Mouse (Mus musculus) brain, embryonic 14.5 days (tissue): ENCODE measurements at regions not wholly inside any gene's neighbourhood (a gene's known extent, or its start where the extent isn't known, plus 50 kb on each side); places are given as distances from the start of the nearest gene placed in this dataset.

ENCODE experiments used
- DNase-seq: peaks from one replicate; pipeline ENCODE4 v3.0.0-alpha.2; 2011; ENCODE audit warnings: low read depth
- CTCF ChIP-seq: fragments of 200-500 bp; IDR thresholded peaks from 2 replicates; pipeline ENCODE4 v1.5.1; 2012; ENCODE audit warnings: inconsistent platforms, mild to moderate bottlenecking, moderate library complexity, borderline replicate concordance; ENCODE audit not compliant: insufficient read depth, insufficient read length; ENCODE audit errors: extremely low read depth
- POLR2A ChIP-seq: fragments of 200-500 bp; IDR thresholded peaks from 2 replicates; pipeline ENCODE4 v1.6.1; 2012; ENCODE audit warnings: mild to moderate bottlenecking, inconsistent platforms, borderline replicate concordance; ENCODE audit not compliant: poor library complexity, insufficient read depth, insufficient read length, severe bottlenecking; ENCODE audit errors: extremely low read depth

- TF ChIP-seq CTCF (no peak), POLR2A (no peak)
- DNase-seq = no peak
Observed at GRCm38 (mm10) chr9:41523969-41524368, 362.5 kb upstream of the Ubash3b start.

GRCm38 (mm10) chr9:41522302-41522701 is 360.8 kb upstream of the Ubash3b start:
- no peak for TF ChIP-seq POLR2A
- no peak for TF ChIP-seq CTCF
- peak; percentile 28 for DNase-seq

GRCm38 (mm10) chr9:41517787-41518186 is 356.3 kb upstream of the Ubash3b start:
- DNase-seq = peak; percentile 31
- no peak for TF ChIP-seq CTCF
- no peak for TF ChIP-seq POLR2A

- TF ChIP-seq CTCF (no peak), POLR2A (no peak)
- peak; percentile 51 for DNase-seq
Observed at GRCm38 (mm10) chr9:41517053-41517696, 355.7 kb upstream of the Ubash3b start.

- TF ChIP-seq POLR2A (no peak), CTCF (no peak)
- no peak for DNase-seq
Observed at GRCm38 (mm10) chr9:41515192-41515591, 353.7 kb upstream of the Ubash3b start.

GRCm38 (mm10) chr9:41513701-41514100 is 352.2 kb upstream of the Ubash3b start:
- no peak for DNase-seq
- TF ChIP-seq POLR2A = no peak
- TF ChIP-seq CTCF = no peak

GRCm38 (mm10) chr9:41509597-41509996 is 348.1 kb upstream of the Ubash3b start:
- TF ChIP-seq POLR2A = no peak
- TF ChIP-seq CTCF = no peak
- DNase-seq = no peak

GRCm38 (mm10) chr9:41508746-41509145 is 347.2 kb upstream of the Ubash3b start:
- no peak for DNase-seq
- no peak for TF ChIP-seq CTCF

GRCm38 (mm10) chr9:41498326-41498725 is 336.8 kb upstream of the Ubash3b start:
- DNase-seq = no peak
- TF ChIP-seq CTCF (no peak), POLR2A (no peak)

GRCm38 (mm10) chr9:41490112-41490511 is 328.6 kb upstream of the Ubash3b start:
- DNase-seq = no peak

GRCm38 (mm10) chr9:41488046-41488445 is 326.5 kb upstream of the Ubash3b start:
- no peak for TF ChIP-seq CTCF
- no peak for TF ChIP-seq POLR2A
- DNase-seq = no peak

More at GRCm38 (mm10) chr9:41490112-41490511, 328.6 kb upstream of the Ubash3b start:
- no peak for TF ChIP-seq CTCF
- no peak for TF ChIP-seq POLR2A

GRCm38 (mm10) chr9:41483218-41483617 is 321.7 kb upstream of the Ubash3b start:
- DNase-seq = no peak
- TF ChIP-seq CTCF (no peak), POLR2A (no peak)

GRCm38 (mm10) chr9:41481611-41482266 is 320.2 kb upstream of the Ubash3b start:
- TF ChIP-seq POLR2A = no peak
- TF ChIP-seq CTCF = no peak
- DNase-seq = no peak
